Mouse (Mus musculus): ENCODE data around the gene Cnp. TPM values are rescaled to one million over a fixed set of nuclear protein-coding genes. Genes with fewer than 3 reads are reported as not detected.

Gene Cnp
- polyA plus RNA-seq, 1 experiment from 2014 or later = 21.5 TPM

DNA sequence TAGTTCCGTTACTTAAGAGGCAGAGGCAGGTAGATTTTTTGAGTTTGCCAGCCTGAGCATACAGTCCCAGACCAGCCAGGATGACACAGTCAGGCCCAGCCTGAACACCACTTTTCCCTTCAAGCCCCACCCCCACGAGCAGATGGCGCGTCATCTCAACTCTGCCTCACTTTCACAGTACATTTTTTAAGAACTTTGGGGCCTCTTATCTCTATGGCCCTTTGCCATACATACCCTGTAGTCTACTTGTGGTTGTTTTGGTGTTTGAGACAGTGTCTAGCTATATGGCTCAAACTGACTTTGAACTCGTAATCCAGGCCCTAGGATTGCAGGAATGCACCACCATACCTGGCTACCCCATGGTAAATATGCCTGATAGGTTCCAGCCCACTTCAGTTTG, 53.4 kb downstream of the Cnp start:
- 0 out of 2 replicates have a peak, but pooled peaks cover under 1% of the 10 kb centered on the region for H3K27me3 ChIP-seq
- H3K9ac ChIP-seq (replicated peaks) = no peak overlapping the region
- 95% methylated on average over 5 of the region's 5 CpGs for WGBS
- H3K9me3 ChIP-seq = no peaks in the 10 kb centered on the region
- no peak overlapping the region for H3K4me3 ChIP-seq (replicated peaks)
- no peak for ATAC-seq
- H3K36me3 ChIP-seq = peaks cover 33% of the 10 kb centered on the region
- H3K4me2 ChIP-seq (replicated peaks) = no peak overlapping the region
- H3K4me1 ChIP-seq (replicated peaks) = peaks cover 25% of the 10 kb centered on the region
- H3K27ac ChIP-seq = no peak overlapping the region

GRCm38 (mm10) chr11:100628862-100629352, 54.2 kb downstream of the Cnp start:
- Histone ChIP-seq H3K9ac (replicated peaks) (peak overlapping the region; percentile 15; the same call in 1 of the 2 replicates), H3K9me3 (no peaks in the 10 kb centered on the region), H3K27ac (peak overlapping the region; percentile 39; the same call in 1 of the 2 replicates), H3K4me1 (replicated peaks) (peaks cover 18% of the 10 kb centered on the region), H3K4me2 (replicated peaks) (no peak overlapping the region), H3K36me3 (peaks cover 33% of the 10 kb centered on the region), H3K27me3 (0 out of 2 replicates have a peak, but pooled peaks cover 2% of the 10 kb centered on the region), H3K4me3 (replicated peaks) (no peak overlapping the region)
- 0 out of 2 replicates have a peak, but pooled peaks have one; percentile 19 for ATAC-seq
- 57% methylated on average over 13 of the region's 13 CpGs for WGBS

DNA sequence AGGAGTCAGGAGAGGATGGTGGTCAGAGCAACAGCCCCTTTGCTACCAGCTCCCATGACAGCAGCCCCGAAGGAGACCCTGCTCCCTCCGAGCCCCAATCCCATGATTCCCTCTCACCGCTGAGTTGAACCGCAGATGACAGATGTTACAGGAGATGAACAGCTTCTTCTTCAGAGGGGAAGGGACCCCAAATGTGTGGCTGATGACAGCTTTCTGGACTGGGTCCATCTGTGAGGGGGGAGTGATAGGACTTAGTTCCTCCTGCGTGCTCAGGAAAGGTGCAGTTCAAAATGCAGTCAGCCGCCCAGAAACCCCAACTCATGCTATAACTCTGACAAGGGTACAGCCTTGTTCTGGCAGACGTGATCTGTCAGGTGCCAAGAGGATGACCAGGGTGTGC, 59.8 kb downstream of the Cnp start:
- no peaks in the 10 kb centered on the region; the same call in 1 of the 2 replicates for H3K4me1 ChIP-seq (replicated peaks)
- WGBS = 80% methylated on average over 7 of the region's 7 CpGs
- no peaks in the 10 kb centered on the region for H3K9me3 ChIP-seq
- H3K9ac ChIP-seq (replicated peaks) = no peak overlapping the region
- peaks cover 11% of the 10 kb centered on the region for H3K27me3 ChIP-seq
- no peak overlapping the region for H3K4me3 ChIP-seq (replicated peaks)
- no peaks in the 10 kb centered on the region for H3K36me3 ChIP-seq
- H3K27ac ChIP-seq = no peak overlapping the region
- no peak overlapping the region for H3K4me2 ChIP-seq (replicated peaks)
- no peak for ATAC-seq

DNA sequence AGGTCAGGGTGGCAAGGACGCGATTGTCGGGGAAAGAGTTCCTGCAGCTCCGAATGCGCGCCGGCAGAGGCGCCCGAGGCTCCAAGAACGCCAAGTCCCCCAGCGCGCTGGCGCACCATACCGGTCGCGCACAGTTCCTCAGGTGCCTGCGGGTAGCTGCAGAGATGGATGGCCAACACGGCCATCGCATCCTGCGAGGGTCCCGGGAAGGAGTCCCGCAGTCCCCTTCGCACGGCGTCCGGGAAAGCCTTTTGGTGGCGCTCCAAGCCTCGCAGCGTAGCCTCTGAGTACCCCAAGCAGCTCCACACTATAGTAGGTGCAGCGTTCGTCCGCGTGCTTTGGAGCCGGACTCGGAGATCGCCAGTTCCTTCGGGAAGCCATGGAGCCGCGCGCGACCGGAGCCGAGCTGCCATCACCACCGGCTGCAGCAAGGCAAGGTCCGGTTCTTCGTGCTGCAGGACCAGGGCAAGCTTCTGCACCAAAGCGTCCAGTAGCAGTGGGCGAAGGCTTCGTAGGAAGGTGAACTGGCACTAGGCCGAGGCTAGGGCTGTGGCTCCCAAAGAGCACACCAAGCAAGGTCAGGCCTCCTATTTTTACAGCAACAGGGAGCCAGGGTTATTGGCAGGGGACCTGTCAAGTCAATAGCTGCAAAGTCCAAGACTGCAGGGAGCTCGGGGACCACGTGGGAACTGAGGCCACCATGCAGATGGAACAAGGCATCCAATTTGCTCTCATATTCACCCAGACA, 65.6 kb downstream of the Cnp start:
- Histone ChIP-seq H3K4me1 (replicated peaks) (peaks cover 11% of the 10 kb centered on the region), H3K36me3 (no peaks in the 10 kb centered on the region), H3K9me3 (no peaks in the 10 kb centered on the region), H3K27me3 (peaks cover 27% of the 10 kb centered on the region), H3K4me2 (replicated peaks) (peak overlapping the region; percentile 71), H3K27ac (no peak overlapping the region), H3K4me3 (replicated peaks) (peak overlapping the region; percentile 40), H3K9ac (replicated peaks) (peak overlapping the region; percentile 60)
- WGBS = 6% methylated on average over 52 of the region's 52 CpGs
- ATAC-seq = peak; percentile 79

Other genes starting within 250 kb of the Cnp start
- gene Gast, start 240.5 kb upstream of the Cnp start, polyA plus RNA-seq (2015; fragmentation: Nextera tagmentation; extraction: Ambion mirVana) = 1.2 and 2.5 TPM in 2 replicates
- gene Hap1, start 218.8 kb upstream of the Cnp start, polyA plus RNA-seq (2015; fragmentation: Nextera tagmentation; extraction: Ambion mirVana) = 137 and 168 TPM in 2 replicates
- gene Jup, start 177.1 kb upstream of the Cnp start, polyA plus RNA-seq (2015; fragmentation: Nextera tagmentation; extraction: Ambion mirVana) = 69.2 and 70.5 TPM in 2 replicates
- 13.7 and 16.8 TPM in 2 replicates for gene P3h4, start 160.1 kb upstream of the Cnp start, polyA plus RNA-seq (2015; fragmentation: Nextera tagmentation; extraction: Ambion mirVana)
- gene Fkbp10, start 159.2 kb upstream of the Cnp start, polyA plus RNA-seq (2015; fragmentation: Nextera tagmentation; extraction: Ambion mirVana) = 16.4 and 19.9 TPM in 2 replicates
- 99.3 and 101 TPM in 2 replicates for gene Nt5c3b, start 133.1 kb upstream of the Cnp start, polyA plus RNA-seq (2015; fragmentation: Nextera tagmentation; extraction: Ambion mirVana)
- 0.85 and 1.2 TPM in 2 replicates for gene Klhl10, start 133.0 kb upstream of the Cnp start, polyA plus RNA-seq (2015; fragmentation: Nextera tagmentation; extraction: Ambion mirVana)
- 12.9 and 13.1 TPM in 2 replicates for gene Klhl11, start 102.2 kb upstream of the Cnp start, polyA plus RNA-seq (2015; fragmentation: Nextera tagmentation; extraction: Ambion mirVana)
- 272 and 273 TPM in 2 replicates for gene Acly, start 46.9 kb upstream of the Cnp start, polyA plus RNA-seq (2015; fragmentation: Nextera tagmentation; extraction: Ambion mirVana)
- gene Ttc25, start 29.3 kb upstream of the Cnp start, polyA plus RNA-seq (2015; fragmentation: Nextera tagmentation; extraction: Ambion mirVana) = 2.8 and 3.0 TPM in 2 replicates
- gene Nkiras2, start 44.3 kb downstream of the Cnp start, polyA plus RNA-seq (2015; fragmentation: Nextera tagmentation; extraction: Ambion mirVana) = 118 and 122 TPM in 2 replicates
- gene Dnajc7, start 45.3 kb downstream of the Cnp start, polyA plus RNA-seq (2015; fragmentation: Nextera tagmentation; extraction: Ambion mirVana) = 311 and 312 TPM in 2 replicates
- gene Zfp385c, start 117.6 kb downstream of the Cnp start, polyA plus RNA-seq (2015; fragmentation: Nextera tagmentation; extraction: Ambion mirVana) = 0.45 and 0.70 TPM in 2 replicates
- 2.5 and 2.6 TPM in 2 replicates for gene Dhx58, start 129.4 kb downstream of the Cnp start, polyA plus RNA-seq (2015; fragmentation: Nextera tagmentation; extraction: Ambion mirVana)
- 44.5 and 47.7 TPM in 2 replicates for gene Kat2a, start 137.6 kb downstream of the Cnp start, polyA plus RNA-seq (2015; fragmentation: Nextera tagmentation; extraction: Ambion mirVana)
- 0.26 TPM in 1 of 2 replicates, not detected in the other for gene Hspb9, start 138.9 kb downstream of the Cnp start, polyA plus RNA-seq (2015; fragmentation: Nextera tagmentation; extraction: Ambion mirVana)
- gene Rab5c, start 163.3 kb downstream of the Cnp start, polyA plus RNA-seq (2015; fragmentation: Nextera tagmentation; extraction: Ambion mirVana) = 27.4 and 29.5 TPM in 2 replicates
- gene Kcnh4, start 185.0 kb downstream of the Cnp start, polyA plus RNA-seq (2015; fragmentation: Nextera tagmentation; extraction: Ambion mirVana) = 8.4 and 8.5 TPM in 2 replicates
- 0.30 TPM in 1 of 2 replicates, not detected in the other for gene Hcrt, start 188.0 kb downstream of the Cnp start, polyA plus RNA-seq (2015; fragmentation: Nextera tagmentation; extraction: Ambion mirVana)
- gene Ghdc, start 196.1 kb downstream of the Cnp start, polyA plus RNA-seq (2015; fragmentation: Nextera tagmentation; extraction: Ambion mirVana) = 2.9 and 4.0 TPM in 2 replicates

All from midbrain, embryonic 13.5 days (tissue).